Mouse (Mus musculus) hindbrain, embryonic 16.5 days (tissue): ENCODE data around the gene Itgae. TPM values are rescaled to one million over a fixed set of nuclear protein-coding genes. Genes with fewer than 3 reads are reported as not detected.

Experiments used
- ATAC-seq: fragments of 200-750 bp; cut with Nextera tagmentation; 2 replicates; pipeline ENCODE4 v1.8.0; 2017; ENCODE audit warnings: moderate TSS enrichment, moderate library complexity
- H3K27ac ChIP-seq: fragments of 300-500 bp; sonication (generic); 2 replicates; pipeline ENCODE4 v1.5.1; 2014; ENCODE audit warnings: low read depth, mild to moderate bottlenecking, control low read depth, low read length, moderate library complexity
- H3K27me3 ChIP-seq: fragments of 300-500 bp; sonication (generic); replicated peaks from 2 replicates; pipeline ENCODE4 v1.6.1; 2014; ENCODE audit warnings: low read length; ENCODE audit not compliant: control insufficient read depth, insufficient read depth
- H3K36me3 ChIP-seq: fragments of 300-500 bp; sonication (generic); 2 replicates; pipeline ENCODE4 v1.6.1; 2014; ENCODE audit warnings: mild to moderate bottlenecking, low read length, moderate library complexity, mixed read lengths; ENCODE audit not compliant: control insufficient read depth, insufficient read depth
- H3K4me1 ChIP-seq: fragments of 300-500 bp; sonication (generic); 2 replicates; pipeline ENCODE4 v1.6.1; 2014; ENCODE audit warnings: low read depth, low read length; ENCODE audit not compliant: control insufficient read depth, insufficient read depth
- H3K4me2 ChIP-seq: fragments of 300-500 bp; sonication (generic); 2 replicates; pipeline ENCODE4 v1.6.1; 2014; ENCODE audit warnings: mild to moderate bottlenecking, low read length, control low read depth, moderate library complexity
- H3K4me3 ChIP-seq: fragments of 300-500 bp; sonication (generic); 2 replicates; pipeline ENCODE4 v1.5.1; 2014; ENCODE audit warnings: mild to moderate bottlenecking, low read length, control low read depth, moderate library complexity
- H3K9ac ChIP-seq: fragments of 300-500 bp; sonication (generic); 2 replicates; pipeline ENCODE4 v1.6.1; 2014; ENCODE audit warnings: low read depth, mild to moderate bottlenecking, control low read depth, low read length, moderate library complexity
- H3K9me3 ChIP-seq: fragments of 300-500 bp; sonication (generic); 2 replicates; pipeline ENCODE4 v1.6.1; 2014; ENCODE audit warnings: mild to moderate bottlenecking, low read length, moderate library complexity; ENCODE audit not compliant: control insufficient read depth
- WGBS: fragments of 180-500 bp; shearing (Covaris S2); extraction: QIAGEN DNeasy Blood & Tissue Kit; methylation state at CpG from one replicate; pipeline ENCODE4 v1.1.7; 2014; 5-methylcytosine and 5-hydroxymethylcytosine counted together
- polyA plus RNA-seq: library from polyadenylated mRNA; unstranded; fragments of >200 nt; fragmentation: Nextera tagmentation; extraction: Ambion mirVana; gene quantifications from 2 replicates; pipeline ENCODE4 v1.2.1, GENCODE M21; 2015

Itgae gene
- polyA plus RNA-seq, 1 experiment from 2014 or later = 0.33 TPM

DNA sequence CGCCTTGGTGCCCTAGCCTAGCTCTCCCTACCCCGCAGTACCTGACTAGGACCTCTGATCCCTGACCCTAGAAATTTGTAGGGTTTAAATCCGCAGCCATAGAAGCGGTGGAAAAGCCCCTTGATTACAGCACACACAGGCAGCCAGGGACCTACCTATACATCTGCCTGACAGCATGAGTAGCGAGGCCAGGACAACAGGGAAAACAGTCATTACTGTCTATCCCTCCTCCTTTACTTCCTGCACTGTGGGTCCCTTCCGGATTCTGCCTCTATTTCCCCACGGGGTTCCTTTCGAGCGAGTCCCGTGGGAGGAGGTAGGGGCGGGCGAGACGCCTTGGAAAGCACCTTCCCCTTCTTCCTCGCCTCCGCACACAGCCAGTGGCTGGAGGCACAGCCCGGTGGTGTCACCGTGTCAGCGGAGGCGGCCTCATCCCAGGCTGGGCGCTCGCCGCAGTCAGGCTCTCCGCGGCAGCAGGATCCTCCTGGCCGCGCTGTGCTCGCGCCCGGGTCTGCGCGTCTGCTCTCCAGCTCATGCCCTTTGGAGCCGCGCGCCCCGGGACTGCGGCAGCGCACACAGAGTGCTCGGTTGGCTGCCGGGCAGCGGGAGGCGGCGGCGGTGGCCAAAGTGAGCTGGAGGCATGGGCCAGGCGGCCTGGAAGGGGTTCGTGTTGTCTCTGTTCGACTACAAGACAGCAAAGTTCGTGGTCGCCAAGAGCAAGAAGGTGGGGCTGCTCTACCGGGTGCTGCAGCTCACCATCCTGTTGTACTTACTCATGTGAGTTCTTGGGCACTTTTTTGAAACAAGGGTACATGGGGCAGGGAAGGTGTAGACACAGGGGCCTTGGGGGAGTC, 69.8 kb downstream of the Itgae start, which contains the start of gene P2rx5:
P2rx5 (plus strand) TSS at position 465 of the 854 bp plus-strand sequence.
- H3K27me3 ChIP-seq = peaks cover 8% of the 10 kb centered on the region; the same call in 1 of the 2 replicates
- no peaks in the 10 kb centered on the region for H3K36me3 ChIP-seq
- ATAC-seq = peak; percentile 81
- H3K4me1 ChIP-seq = peaks cover 7% of the 10 kb centered on the region
- H3K9me3 ChIP-seq = no peaks in the 10 kb centered on the region
- H3K9ac ChIP-seq = peak within 1 kb of the TSS; percentile 53
- no peak within 1 kb of the TSS for H3K27ac ChIP-seq
- H3K4me3 ChIP-seq = peak within 1 kb of the TSS; percentile 44
- WGBS = 3% methylated on average over 49 of the region's 49 CpGs
- peak within 1 kb of the TSS; percentile 72 for H3K4me2 ChIP-seq

DNA sequence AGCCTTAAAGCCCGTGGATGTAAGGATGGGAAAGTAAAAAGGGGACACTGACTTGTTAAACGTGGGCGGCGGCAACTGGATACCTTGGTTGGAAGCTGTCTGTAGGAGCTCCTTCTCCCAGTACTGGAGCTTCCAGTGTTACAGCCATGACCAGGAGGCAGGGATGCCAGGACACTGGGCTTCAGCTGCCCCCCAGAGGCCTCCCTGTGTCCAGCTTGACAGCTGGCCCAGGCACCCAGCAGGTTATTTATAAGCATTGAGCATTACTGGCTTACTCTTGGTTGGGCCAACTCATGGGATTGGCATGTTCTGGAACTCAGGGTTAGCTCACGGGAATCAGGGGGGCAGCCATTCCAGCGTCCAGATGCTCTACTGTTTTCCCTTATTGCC, 70.4 kb downstream of the Itgae start:
- H3K27me3 ChIP-seq = peaks cover 8% of the 10 kb centered on the region; the same call in 1 of the 2 replicates
- no peak overlapping the region for H3K27ac ChIP-seq
- H3K4me1 ChIP-seq = peaks cover 7% of the 10 kb centered on the region
- 31% methylated on average over 6 of the region's 6 CpGs for WGBS
- no peak overlapping the region for H3K9ac ChIP-seq
- peak overlapping the region; percentile 72 for H3K4me2 ChIP-seq
- 0 out of 2 replicates have a peak, but pooled peaks have one; percentile 42 for ATAC-seq
- H3K9me3 ChIP-seq = no peaks in the 10 kb centered on the region
- H3K36me3 ChIP-seq = no peaks in the 10 kb centered on the region
- peak overlapping the region; percentile 44 for H3K4me3 ChIP-seq

GRCm38 (mm10) chr11:73161616-73162015, 71.2 kb downstream of the Itgae start:
- no peak overlapping the region for H3K4me2 ChIP-seq
- H3K27me3 ChIP-seq = peaks cover 8% of the 10 kb centered on the region; the same call in 1 of the 2 replicates
- no peak overlapping the region for H3K9ac ChIP-seq
- H3K9me3 ChIP-seq = no peaks in the 10 kb centered on the region
- 89% methylated on average over 4 of the region's 4 CpGs for WGBS
- H3K4me3 ChIP-seq = no peak overlapping the region
- peaks cover 7% of the 10 kb centered on the region for H3K4me1 ChIP-seq
- ATAC-seq = no peak
- H3K36me3 ChIP-seq = no peaks in the 10 kb centered on the region
- no peak overlapping the region for H3K27ac ChIP-seq

GRCm38 (mm10) chr11:73162284-73162683, 71.9 kb downstream of the Itgae start:
- H3K9ac ChIP-seq = no peak overlapping the region
- no peaks in the 10 kb centered on the region for H3K9me3 ChIP-seq
- ATAC-seq = no peak
- no peaks in the 10 kb centered on the region for H3K36me3 ChIP-seq
- no peak overlapping the region for H3K4me2 ChIP-seq
- 70% methylated on average over 5 of the region's 5 CpGs for WGBS
- H3K27ac ChIP-seq = no peak overlapping the region
- H3K4me1 ChIP-seq = peaks cover 7% of the 10 kb centered on the region
- no peak overlapping the region for H3K4me3 ChIP-seq
- peaks cover 8% of the 10 kb centered on the region; the same call in 1 of the 2 replicates for H3K27me3 ChIP-seq

- Histone ChIP-seq H3K27ac (no peak overlapping the region), H3K4me3 (no peak overlapping the region), H3K9me3 (no peaks in the 10 kb centered on the region), H3K27me3 (no peaks in the 10 kb centered on the region), H3K4me1 (peaks cover 3% of the 10 kb centered on the region; the same call in 1 of the 2 replicates), H3K4me2 (no peak overlapping the region), H3K9ac (no peak overlapping the region), H3K36me3 (no peaks in the 10 kb centered on the region)
- no peak for ATAC-seq
- WGBS = 92% methylated on average over 8 of the region's 8 CpGs
These were observed 77.7 kb downstream of the Itgae start for GRCm38 (mm10) chr11:73168071-73168470.

DNA sequence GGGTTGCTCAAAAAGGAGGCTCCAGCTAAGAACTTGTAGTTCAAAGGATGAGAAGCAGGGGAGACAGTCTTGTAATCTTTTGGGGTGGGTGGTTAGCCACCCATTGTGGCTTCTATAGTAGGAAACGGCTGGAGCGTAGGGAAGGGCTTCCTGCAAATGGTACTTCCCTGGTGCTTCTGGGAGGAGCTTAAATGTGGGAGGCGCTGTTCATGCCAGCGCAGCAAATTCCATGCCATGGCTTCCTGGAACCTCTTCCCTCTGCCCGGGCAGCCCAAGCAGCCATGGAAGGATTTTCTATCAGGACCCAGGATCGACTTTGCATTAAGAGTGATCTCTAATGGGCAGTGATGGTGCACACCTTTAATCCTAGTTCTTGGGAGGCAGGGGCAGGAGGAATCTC, 78.2 kb downstream of the Itgae start:
- ATAC-seq = no peak
- no peak overlapping the region for H3K9ac ChIP-seq
- 80% methylated on average over 6 of the region's 6 CpGs for WGBS

GRCm38 (mm10) chr11:73169231-73169630, 78.8 kb downstream of the Itgae start:
- ATAC-seq = 0 out of 2 replicates have a peak, but pooled peaks have one; percentile 29
- 46% methylated on average over 4 of the region's 4 CpGs for WGBS

More for the DNA sequence above, 78.2 kb downstream of the Itgae start:
- Histone ChIP-seq H3K4me3 (no peak overlapping the region), H3K36me3 (0 out of 2 replicates have a peak, but pooled peaks cover 3% of the 10 kb centered on the region), H3K9me3 (no peaks in the 10 kb centered on the region), H3K4me1 (peaks cover 3% of the 10 kb centered on the region; the same call in 1 of the 2 replicates), H3K27me3 (no peaks in the 10 kb centered on the region), H3K4me2 (no peak overlapping the region), H3K27ac (no peak overlapping the region)

GRCm38 (mm10) chr11:73172186-73172585, 81.8 kb downstream of the Itgae start:
- 60% methylated on average over 5 of the region's 5 CpGs for WGBS
- ATAC-seq = no peak
- H3K27ac ChIP-seq = no peak overlapping the region

More at GRCm38 (mm10) chr11:73169231-73169630, 78.8 kb downstream of the Itgae start:
- Histone ChIP-seq H3K36me3 (peaks cover 4% of the 10 kb centered on the region; the same call in 1 of the 2 replicates), H3K9ac (no peak overlapping the region), H3K27ac (no peak overlapping the region), H3K4me1 (peaks cover 3% of the 10 kb centered on the region; the same call in 1 of the 2 replicates), H3K9me3 (no peaks in the 10 kb centered on the region), H3K27me3 (no peaks in the 10 kb centered on the region), H3K4me3 (no peak overlapping the region), H3K4me2 (no peak overlapping the region)

DNA sequence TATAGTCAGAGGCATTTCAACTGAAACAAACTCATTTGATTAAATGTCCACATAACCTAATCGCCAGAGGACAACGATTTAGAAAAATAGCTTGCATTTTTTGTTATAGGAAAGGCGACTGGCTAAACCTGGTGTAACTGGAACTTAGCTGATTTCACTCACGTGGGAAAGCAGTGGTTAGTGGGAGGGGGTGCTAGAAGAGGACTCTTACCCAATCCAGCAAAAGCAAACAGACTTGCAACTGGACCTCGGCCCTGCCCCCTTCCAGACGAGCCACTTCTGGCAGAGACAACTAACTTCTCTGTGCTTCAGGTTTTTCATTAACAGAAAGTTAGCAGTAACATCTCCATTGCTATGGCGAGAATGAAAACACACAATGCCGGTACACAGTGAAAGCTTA, 85.2 kb downstream of the Itgae start:
- Histone ChIP-seq H3K36me3 (peaks cover 6% of the 10 kb centered on the region; the same call in 1 of the 2 replicates), H3K4me1 (peaks cover 27% of the 10 kb centered on the region), H3K9ac (no peak overlapping the region; the same call in 1 of the 2 replicates), H3K9me3 (no peaks in the 10 kb centered on the region), H3K4me2 (peak overlapping the region; percentile 60), H3K4me3 (peak overlapping the region; percentile 94), H3K27ac (no peak overlapping the region), H3K27me3 (no peaks in the 10 kb centered on the region)
- ATAC-seq = no peak
- 45% methylated on average over 8 of the region's 8 CpGs for WGBS

More at GRCm38 (mm10) chr11:73172186-73172585, 81.8 kb downstream of the Itgae start:
- H3K27me3 ChIP-seq = no peaks in the 10 kb centered on the region
- H3K4me2 ChIP-seq = no peak overlapping the region
- H3K4me1 ChIP-seq = peaks cover 17% of the 10 kb centered on the region
- no peak overlapping the region for H3K4me3 ChIP-seq
- no peaks in the 10 kb centered on the region for H3K9me3 ChIP-seq
- peaks cover 6% of the 10 kb centered on the region; the same call in 1 of the 2 replicates for H3K36me3 ChIP-seq
- 0 out of 2 replicates have a peak overlapping the region, but pooled peaks have one; percentile 5 for H3K9ac ChIP-seq
